Mouse (Mus musculus) retina, embryonic 14.5 days (tissue): ENCODE measurements around the gene Hoxd13.

Experiments
- DNase-seq: peaks from one replicate; pipeline ENCODE4 v3.0.0-alpha.2; 2015; ENCODE audit warnings: low spot score

The Hoxd13 gene

GRCm38 (mm10) chr2:74708676-74709075, 40.6 kb downstream of the Hoxd13 start:
- DNase-seq: no peak

DNA sequence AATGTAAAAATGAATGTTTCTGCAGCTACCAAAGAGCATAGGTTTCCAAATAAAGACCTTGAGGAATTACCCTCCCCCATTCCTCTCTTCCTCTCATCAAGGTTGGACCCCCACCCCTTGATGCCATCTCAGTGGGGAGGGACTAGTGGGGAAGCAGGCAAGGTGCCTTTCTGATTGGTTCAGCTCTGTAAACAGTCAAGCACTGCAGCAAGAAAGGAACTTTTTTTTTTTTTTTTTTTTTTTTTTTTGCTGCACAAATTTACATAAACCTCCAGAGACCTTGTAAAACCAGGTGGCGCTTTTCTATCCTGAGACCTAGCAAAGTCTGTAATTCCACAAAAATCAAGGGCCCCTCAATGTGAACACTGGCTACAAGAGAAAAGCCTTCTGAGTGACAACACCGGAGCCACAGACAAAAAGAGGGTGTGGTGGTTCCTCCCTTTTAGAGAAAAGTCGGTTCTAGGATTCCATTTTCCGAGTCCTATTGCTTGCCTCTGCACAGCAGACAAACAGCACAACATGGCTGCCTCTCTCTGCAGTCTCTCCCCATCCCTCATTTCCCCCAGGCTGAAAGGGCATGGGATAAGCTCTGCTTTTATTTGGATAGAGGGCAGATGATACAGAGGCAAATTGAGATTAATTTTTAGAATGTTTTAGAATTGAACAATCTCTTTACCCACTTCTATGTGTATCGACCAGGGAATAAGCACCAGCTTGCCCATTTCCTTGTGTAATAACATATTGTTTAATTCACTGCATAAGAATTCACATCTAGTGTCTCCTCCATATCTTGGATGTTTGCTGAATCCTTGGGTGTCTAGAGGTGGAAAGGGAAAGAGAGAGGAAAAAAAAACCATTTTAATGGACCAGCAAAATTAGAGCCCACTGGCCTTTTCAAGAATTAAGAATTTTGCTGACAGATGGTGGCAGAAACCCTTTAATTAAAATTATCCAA, 41.6 kb downstream of the Hoxd13 start:
- no peak for DNase-seq

GRCm38 (mm10) chr2:74710929-74711543, 42.9 kb downstream of the Hoxd13 start:
- no peak for DNase-seq

DNA sequence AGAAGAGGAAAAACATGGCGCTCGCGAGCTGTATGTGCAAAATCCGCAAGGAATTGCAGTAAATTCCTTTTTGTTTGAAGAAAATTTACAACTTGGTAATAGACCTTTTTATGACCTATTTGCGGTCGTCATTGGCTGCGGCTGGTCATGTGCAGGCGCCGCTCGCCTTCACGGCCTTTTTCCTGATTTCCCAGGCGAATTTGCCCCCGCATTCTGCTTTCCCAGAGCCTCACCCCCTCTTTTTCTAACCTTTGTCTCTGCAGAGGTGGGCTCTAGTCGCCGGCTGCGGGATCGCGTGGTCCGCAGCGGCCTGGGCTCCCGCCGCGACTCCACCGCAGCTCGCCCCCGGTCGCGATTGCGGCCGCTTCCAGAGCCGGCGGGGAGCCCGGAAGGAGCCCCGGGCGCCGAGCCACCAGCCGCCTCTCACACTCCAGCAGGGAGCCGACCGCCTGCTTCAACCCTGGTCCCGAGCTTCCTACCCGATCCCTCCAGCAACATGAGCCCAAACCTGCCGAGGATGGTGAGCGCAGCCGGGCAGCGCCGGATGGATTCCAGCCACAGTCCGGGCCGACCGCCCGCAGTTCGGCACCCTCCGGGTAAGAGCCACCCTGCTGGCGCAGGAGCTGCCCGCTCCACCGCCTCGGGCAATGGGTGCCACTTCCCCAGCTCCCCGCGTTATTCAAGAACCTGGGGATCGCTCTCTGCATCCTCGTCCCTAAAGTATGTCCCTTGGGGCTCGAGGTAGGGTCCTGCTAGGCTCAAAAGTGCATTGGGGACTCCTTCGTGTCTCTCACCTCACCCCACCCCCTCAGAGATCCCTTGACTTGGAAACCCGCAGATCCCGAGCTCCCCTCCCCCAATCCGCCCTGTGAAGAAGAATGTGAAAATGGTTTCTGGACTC, 43.9 kb downstream of the Hoxd13 start, which contains the start of the genes Hoxd3 and Hoxd4:
Gene Hoxd3 (plus strand): TSS at position 207 of the 901 bp plus-strand sequence.
Gene Hoxd4 (plus strand): TSS at position 209 of the 901 bp plus-strand sequence.
- no peak for DNase-seq

DNA sequence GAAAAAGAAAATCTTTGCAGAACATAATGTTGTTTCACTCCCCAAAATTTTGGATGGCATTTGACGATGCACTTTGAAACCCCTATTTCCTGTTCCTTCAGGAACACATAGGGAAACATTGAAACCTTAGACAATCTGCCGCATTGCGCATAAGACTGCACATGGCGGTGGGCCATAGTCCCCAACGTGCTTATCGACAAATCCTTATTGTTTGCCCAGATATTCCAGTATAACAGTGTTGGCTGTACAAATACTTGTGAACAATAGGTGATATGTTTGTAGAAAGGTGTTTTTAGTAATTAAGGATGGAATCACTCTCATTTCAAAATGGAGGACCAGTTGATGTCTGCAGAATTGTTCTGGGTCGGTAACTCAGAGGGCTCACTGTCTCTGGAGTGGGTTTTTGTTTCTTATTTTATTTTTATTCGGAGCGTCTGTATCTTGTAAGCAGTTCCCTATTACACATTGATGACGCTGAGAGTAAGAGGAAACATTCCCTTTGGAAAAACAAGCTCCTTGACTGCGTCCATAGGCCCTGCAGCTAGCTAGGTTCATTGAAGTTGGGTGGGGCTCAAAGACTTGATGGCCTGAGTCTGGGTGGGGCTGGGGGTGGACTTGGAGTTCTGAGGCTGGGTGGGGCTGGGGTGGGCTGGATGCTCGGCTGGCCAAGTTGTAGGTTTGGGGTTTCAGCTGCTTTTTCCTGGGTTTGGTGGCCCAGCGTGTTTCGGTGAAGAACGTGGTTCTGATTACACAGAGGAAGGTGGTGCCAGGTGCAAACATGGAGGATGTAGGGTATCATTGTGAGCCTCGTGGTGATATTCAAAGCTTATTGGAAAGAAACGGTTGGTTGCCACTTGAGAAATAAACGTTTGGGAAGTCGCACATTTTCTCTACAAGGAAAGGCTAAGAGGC, 45.4 kb downstream of the Hoxd13 start:
- DNase-seq: no peak

- DNase-seq: no peak
Measured at GRCm38 (mm10) chr2:74714156-74714789, 46.2 kb downstream of the Hoxd13 start.

DNA sequence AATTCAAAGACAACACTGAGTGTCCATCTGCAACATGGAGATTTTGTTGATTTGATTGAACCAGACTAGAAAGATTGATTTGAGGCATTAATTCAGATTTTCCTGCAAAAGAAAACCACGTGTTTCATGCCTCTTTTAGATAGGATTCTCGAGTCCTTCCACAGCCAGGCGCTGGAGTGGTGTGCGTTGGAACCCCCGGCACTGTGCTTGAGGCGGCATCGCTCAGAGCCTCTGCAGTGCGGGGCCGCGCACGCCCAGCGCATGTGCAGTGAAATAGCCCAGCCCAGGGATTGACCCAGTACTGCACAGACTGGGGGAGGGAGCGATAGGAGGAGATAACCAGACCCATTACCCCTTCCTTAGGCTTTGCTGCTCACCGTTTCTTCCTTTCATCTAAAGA, 46.8 kb downstream of the Hoxd13 start:
- DNase-seq: no peak

DNA sequence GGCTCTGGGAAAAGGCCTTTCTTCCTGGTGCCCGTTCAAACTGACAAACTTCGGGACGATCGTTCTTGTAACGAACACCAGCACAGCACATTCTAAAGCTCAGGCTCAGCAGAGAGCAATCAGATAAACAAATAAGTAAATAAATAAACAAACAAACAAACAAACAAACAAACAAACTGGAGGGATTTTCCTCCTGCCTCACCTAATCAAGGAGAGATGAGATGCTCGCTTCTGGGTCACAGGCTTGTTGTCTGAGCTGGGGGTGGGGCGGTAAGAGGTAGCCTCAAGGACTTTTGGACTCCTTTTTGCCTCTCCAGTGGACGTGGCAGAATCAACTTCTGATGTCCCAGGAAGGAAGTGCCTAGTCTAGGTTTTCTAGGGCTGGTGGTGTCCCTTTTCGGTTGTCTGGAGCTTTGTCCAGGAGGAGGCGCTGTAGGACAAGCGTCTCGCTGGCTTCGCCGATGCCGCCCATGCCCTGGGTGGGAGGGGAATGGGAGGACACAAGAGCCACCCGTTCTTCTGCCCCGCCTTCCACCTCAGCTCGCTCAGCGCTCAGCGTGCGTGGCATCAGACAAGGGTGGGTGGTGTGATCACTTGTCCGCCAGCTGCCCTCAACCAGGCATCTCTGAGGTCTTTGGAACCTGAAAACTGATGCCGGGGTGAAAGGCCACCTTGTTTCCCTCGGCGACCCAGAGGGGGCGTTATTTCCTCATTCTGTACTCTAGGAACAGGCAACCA, 47.6 kb downstream of the Hoxd13 start:
- peak; percentile 94 for DNase-seq

GRCm38 (mm10) chr2:74720384-74720783, 52.3 kb downstream of the Hoxd13 start:
- no peak for DNase-seq

DNA sequence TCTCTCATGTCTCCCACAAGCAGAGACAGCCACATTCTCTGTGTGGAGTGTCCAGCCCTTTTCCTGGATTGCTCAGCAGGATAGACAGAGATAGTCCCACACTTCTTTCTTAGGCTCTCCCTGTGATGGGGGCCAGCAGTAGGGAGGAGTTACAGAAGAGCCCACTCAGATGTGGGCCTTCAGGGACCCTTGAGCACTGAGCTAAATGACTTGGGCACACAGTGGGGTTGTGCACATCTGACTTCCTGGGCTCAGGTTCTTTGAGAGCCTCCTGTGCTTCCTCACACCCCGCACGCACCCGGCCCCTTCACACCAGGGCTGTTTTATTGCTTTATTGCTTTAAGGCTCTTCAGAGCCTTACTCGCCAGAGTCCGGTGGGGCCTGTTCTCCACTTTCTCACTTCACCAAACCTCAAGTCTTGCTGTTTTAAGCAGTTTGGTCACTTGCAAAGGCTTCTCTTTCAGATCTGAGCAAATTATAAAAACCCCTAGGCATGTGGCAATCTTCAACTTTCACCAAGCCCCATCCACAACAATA, 52.9 kb downstream of the Hoxd13 start:
- no peak for DNase-seq
